Mouse (Mus musculus): ENCODE data around the gene Cyp8b1.

GRCm38 (mm10) chr9:121964941-121965340, 48.8 kb upstream of the Cyp8b1 start:
- TF ChIP-seq POLR2A (IDR thresholded peaks at IDR 0.05; ENCODE audit: borderline replicate concordance, control insufficient read depth, low read depth, low read length) (no peak), CTCF (IDR thresholded peaks at IDR 0.05; ENCODE audit: control insufficient read depth, insufficient read depth, low read length) (no peak)
